Mouse (Mus musculus): ENCODE data around the gene Ptrhd1. TPM values are rescaled to one million over a fixed set of nuclear protein-coding genes. Genes with fewer than 3 reads are reported as not detected.

Gene Ptrhd1
- total and polyA plus RNA-seq, 3 experiments, result 3.6 to 9.3 (median 6.7) TPM

DNA sequence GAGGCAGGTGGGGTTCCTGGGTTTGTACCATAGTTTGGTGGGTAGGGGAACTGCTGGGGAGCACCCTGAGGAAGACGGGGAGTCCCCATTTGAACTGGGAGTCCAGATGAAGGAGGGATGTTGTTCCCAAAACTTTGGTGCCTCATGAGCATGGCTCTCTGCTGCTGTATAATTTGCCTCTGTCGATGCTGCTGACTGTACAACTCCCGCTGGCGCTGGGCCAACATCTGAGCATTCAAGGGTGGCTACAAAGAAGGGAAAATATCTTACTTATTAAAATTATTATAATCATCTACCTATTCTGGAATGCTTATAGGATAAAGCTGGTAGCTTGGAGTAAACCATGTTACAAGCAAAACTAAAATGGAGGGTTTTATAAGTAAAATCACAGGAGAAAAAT, 33.9 kb downstream of the Ptrhd1 start:
- H3K9me3 ChIP-seq (replicated peaks; ENCODE audit: low read length), result no peaks in the 10 kb centered on the region
- no peak for DNase-seq (ENCODE audit: extremely low read depth)
- H3K79me2 ChIP-seq (replicated peaks; ENCODE audit: control insufficient read depth, extremely low read depth, insufficient read depth, poor library complexity, severe bottlenecking), result no peaks in the 10 kb centered on the region
- no peaks in the 10 kb centered on the region for H3K27me3 ChIP-seq (replicated peaks)
- no peak overlapping the region for H3K9ac ChIP-seq (ENCODE audit: insufficient read depth, low read depth)
- H3K4me1 ChIP-seq (ENCODE audit: control insufficient read depth in 1 of 2, insufficient read depth in 2 of 2), result peaks cover 0 to 10% of the 10 kb centered on the region in 2 experiments; a peak in 2 of 4 replicates
- H3K4me3 ChIP-seq (replicated peaks in 1 of 3; ENCODE audit: low read depth in 2 of 3, low read length in 2 of 3, poor library complexity in 1 of 3), result no peak overlapping the region
- H3K27ac ChIP-seq (ENCODE audit: insufficient read depth, low read depth), result no peak overlapping the region
- TF ChIP-seq JUN (IDR thresholded peaks at IDR 0.05; ENCODE audit: insufficient read depth, low read depth, low read length) (no peak), PAX5 (IDR thresholded peaks at IDR 0.05; ENCODE audit: low read length) (no peak), POLR2A (IDR thresholded peaks at IDR 0.05; ENCODE audit: low read depth, low read length) (no peak), RCOR1 (conservative IDR thresholded peaks at IDR 0.05; ENCODE audit: low read depth, low read length) (no peak)
- no peak overlapping the region for H3K4me2 ChIP-seq (ENCODE audit: insufficient read depth, low read depth, poor library complexity, severe bottlenecking)
- dilution Hi-C loops (cut with MboI; ENCODE audit: extremely low pct_ligation_motif_present, extremely low pct_unique_long_range_greater_than_20kb, low sequenced_read_pairs) (no loop called here), in situ Hi-C loops (cut with MboI; ENCODE audit: low pct_ligation_motif_present, low pct_unique_long_range_greater_than_20kb, low sequenced_read_pairs) (no loop called here)
- peaks cover 0 to 28% of the 10 kb centered on the region in 2 experiments for H3K36me3 ChIP-seq (replicated peaks in 1 of 2; ENCODE audit: control insufficient read depth in 1 of 2, insufficient read depth in 1 of 2, low read length in 1 of 2)

- H3K27ac ChIP-seq (ENCODE audit: insufficient read depth, low read depth), result no peak overlapping the region
- TF ChIP-seq ETS1 (conservative IDR thresholded peaks at IDR 0.05; ENCODE audit: low read depth, low read length), result no peak
- no peak for TF ChIP-seq POLR2AphosphoS2 (IDR thresholded peaks at IDR 0.05; ENCODE audit: low read depth, low read length)
- no peak for TF ChIP-seq IRF4 (IDR thresholded peaks at IDR 0.05; ENCODE audit: low read depth, low read length)
- TF ChIP-seq NRF1 (IDR thresholded peaks at IDR 0.05; ENCODE audit: low read depth, low read length), result no peak
- no peak for TF ChIP-seq PAX5 (IDR thresholded peaks at IDR 0.05; ENCODE audit: low read length)
- TF ChIP-seq ELF1 (IDR thresholded peaks at IDR 0.05; ENCODE audit: low read depth, low read length), result no peak
- no peak for TF ChIP-seq MAFK (IDR thresholded peaks at IDR 0.05; ENCODE audit: insufficient replicate concordance, low read length)
- no peak for TF ChIP-seq JUND (conservative IDR thresholded peaks at IDR 0.05; ENCODE audit: low read depth, low read length)
- no peak for TF ChIP-seq TBP (conservative IDR thresholded peaks at IDR 0.05; ENCODE audit: low read depth, low read length)
- dilution Hi-C loops (cut with MboI; ENCODE audit: extremely low pct_ligation_motif_present, extremely low pct_unique_long_range_greater_than_20kb, low sequenced_read_pairs), result no loop called here
- H3K79me2 ChIP-seq (replicated peaks; ENCODE audit: control insufficient read depth, extremely low read depth, insufficient read depth, poor library complexity, severe bottlenecking), result no peaks in the 10 kb centered on the region
- H3K9ac ChIP-seq (ENCODE audit: insufficient read depth, low read depth), result no peak overlapping the region
- in situ Hi-C loops (cut with MboI; ENCODE audit: low pct_ligation_motif_present, low pct_unique_long_range_greater_than_20kb, low sequenced_read_pairs), result no loop called here
- no peak overlapping the region for H3K4me2 ChIP-seq (ENCODE audit: insufficient read depth, low read depth, poor library complexity, severe bottlenecking)
- no peaks in the 10 kb centered on the region for H3K9me3 ChIP-seq (replicated peaks; ENCODE audit: low read length)
- DNase-seq (ENCODE audit: extremely low read depth), result no peak
- H3K4me3 ChIP-seq (replicated peaks in 1 of 3; ENCODE audit: low read depth in 2 of 3, low read length in 2 of 3, poor library complexity in 1 of 3), result no peak overlapping the region
- no peaks in the 10 kb centered on the region for H3K27me3 ChIP-seq (replicated peaks)
- H3K4me1 ChIP-seq (ENCODE audit: control insufficient read depth in 1 of 2, insufficient read depth in 2 of 2), result peaks cover 0 to 10% of the 10 kb centered on the region in 2 experiments; a peak in 2 of 4 replicates
- H3K36me3 ChIP-seq (replicated peaks in 1 of 2; ENCODE audit: control insufficient read depth in 1 of 2, insufficient read depth in 1 of 2, low read length in 1 of 2), result peaks cover 4 to 27% of the 10 kb centered on the region in 2 experiments
These were observed 37.3 kb downstream of the Ptrhd1 start for GRCm38 (mm10) chr12:4271078-4271477.

DNA sequence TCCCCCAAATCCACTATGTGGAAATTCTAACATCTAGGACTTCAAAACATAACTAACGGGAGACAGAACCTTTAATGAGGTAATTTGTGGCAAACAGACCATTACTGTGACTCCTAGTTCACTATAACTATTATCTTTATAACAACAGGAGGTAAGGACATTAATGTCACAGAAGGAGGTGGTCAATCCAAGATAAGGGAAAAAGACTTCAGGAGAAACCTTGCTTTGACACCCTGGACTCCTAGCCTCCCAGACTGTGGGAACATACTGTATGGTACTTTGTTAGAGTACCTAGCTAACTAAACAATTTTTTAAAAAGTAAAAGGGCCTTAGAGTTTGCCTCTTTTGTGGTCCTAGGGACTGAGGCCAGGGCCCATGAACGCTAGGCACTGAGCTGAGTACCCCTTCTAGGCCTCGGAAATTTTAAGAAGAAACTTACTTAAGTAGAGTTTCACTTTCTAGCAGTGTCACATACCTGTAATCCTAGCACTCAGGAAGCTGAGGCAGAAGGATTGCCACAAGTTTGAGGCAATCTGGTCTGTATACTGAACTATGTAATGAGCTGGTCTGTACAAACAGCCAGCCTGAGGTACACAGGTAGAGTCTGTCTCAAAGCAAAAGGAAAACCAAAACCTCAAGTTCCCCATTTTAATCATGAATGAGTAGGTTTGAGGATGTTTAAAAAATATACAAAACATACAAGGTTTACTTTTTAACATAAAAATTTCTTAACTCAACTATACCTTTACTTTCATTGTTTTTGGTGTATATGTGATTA, 45.3 kb downstream of the Ptrhd1 start:
- Histone ChIP-seq H3K36me3 (replicated peaks in 1 of 2; ENCODE audit: control insufficient read depth in 1 of 2, insufficient read depth in 1 of 2, low read length in 1 of 2) (peaks cover 4 to 9% of the 10 kb centered on the region in 2 experiments), H3K4me3 (replicated peaks in 1 of 3; ENCODE audit: low read depth in 2 of 3, low read length in 2 of 3, poor library complexity in 1 of 3) (no peak overlapping the region), H3K4me2 (ENCODE audit: insufficient read depth, low read depth, poor library complexity, severe bottlenecking) (no peak overlapping the region), H3K9ac (ENCODE audit: insufficient read depth, low read depth) (no peak overlapping the region), H3K9me3 (replicated peaks; ENCODE audit: low read length) (no peaks in the 10 kb centered on the region), H3K79me2 (replicated peaks; ENCODE audit: control insufficient read depth, extremely low read depth, insufficient read depth, poor library complexity, severe bottlenecking) (no peaks in the 10 kb centered on the region), H3K27me3 (replicated peaks) (no peaks in the 10 kb centered on the region), H3K4me1 (ENCODE audit: control insufficient read depth in 1 of 2, insufficient read depth in 2 of 2) (peaks cover 0 to 24% of the 10 kb centered on the region in 2 experiments; a peak in 2 of 4 replicates), H3K27ac (ENCODE audit: insufficient read depth, low read depth) (no peak overlapping the region)
- peak; percentile 51 for DNase-seq (ENCODE audit: extremely low read depth)
- in situ Hi-C loops (cut with MboI; ENCODE audit: low pct_ligation_motif_present, low pct_unique_long_range_greater_than_20kb, low sequenced_read_pairs), result no loop called here
- dilution Hi-C loops (cut with MboI; ENCODE audit: extremely low pct_ligation_motif_present, extremely low pct_unique_long_range_greater_than_20kb, low sequenced_read_pairs), result no loop called here
- TF ChIP-seq ZC3H11A (IDR thresholded peaks at IDR 0.05; ENCODE audit: low read depth, low read length), result no peak
- no peak for TF ChIP-seq MXI1 (IDR thresholded peaks at IDR 0.05; ENCODE audit: low read depth, low read length)
- TF ChIP-seq USF1 (IDR thresholded peaks at IDR 0.05; ENCODE audit: low read depth, low read length), result no peak
- no peak for TF ChIP-seq ZMIZ1 (IDR thresholded peaks at IDR 0.05; ENCODE audit: low read depth, low read length)
- TF ChIP-seq JUN (IDR thresholded peaks at IDR 0.05; ENCODE audit: insufficient read depth, low read depth, low read length), result peak; percentile 47
- TF ChIP-seq MAX (IDR thresholded peaks at IDR 0.05; ENCODE audit: low read length), result no peak
- TF ChIP-seq UBTF (IDR thresholded peaks at IDR 0.05; ENCODE audit: low read depth, low read length), result no peak
- TF ChIP-seq PAX5 (IDR thresholded peaks at IDR 0.05; ENCODE audit: low read length), result no peak
- TF ChIP-seq HCFC1 (IDR thresholded peaks at IDR 0.05; ENCODE audit: low read depth, low read length), result no peak
- TF ChIP-seq KAT2A (IDR thresholded peaks at IDR 0.05; ENCODE audit: insufficient replicate concordance, low read length), result no peak
- TF ChIP-seq TBP (conservative IDR thresholded peaks at IDR 0.05; ENCODE audit: low read depth, low read length), result no peak
- TF ChIP-seq MAZ (IDR thresholded peaks at IDR 0.05; ENCODE audit: low read depth, low read length), result no peak
- no peak for TF ChIP-seq POLR2A (IDR thresholded peaks at IDR 0.05; ENCODE audit: low read depth, low read length)
- no peak; the same call in 1 of the 2 replicates for TF ChIP-seq JUND (conservative IDR thresholded peaks at IDR 0.05; ENCODE audit: low read depth, low read length)
- TF ChIP-seq MAFK (IDR thresholded peaks at IDR 0.05; ENCODE audit: insufficient replicate concordance, low read length), result no peak
- TF ChIP-seq NELFE (IDR thresholded peaks at IDR 0.05; ENCODE audit: low read depth, low read length), result no peak; the same call in 1 of the 2 replicates
- TF ChIP-seq EP300 (IDR thresholded peaks at IDR 0.05; ENCODE audit: low read length), result peak; percentile 80
- TF ChIP-seq IRF4 (IDR thresholded peaks at IDR 0.05; ENCODE audit: low read depth, low read length), result peak; percentile 79
